Mouse (Mus musculus) lung, postnatal 0 days (tissue): ENCODE measurements at regions not wholly inside any gene's neighbourhood (a gene's known extent, or its start where the extent isn't known, plus 50 kb on each side); places are given as distances from the start of the nearest gene placed in this dataset.

Experiments used
- CTCF ChIP-seq: IDR thresholded peaks from 2 replicates; pipeline ENCODE4 v1.5.1; 2016; ENCODE audit warnings: antibody characterized with exemption, mild to moderate bottlenecking
- EP300 ChIP-seq: IDR thresholded peaks from 2 replicates; pipeline ENCODE4 v1.6.1; 2016; ENCODE audit warnings: antibody characterized with exemption, mild to moderate bottlenecking, control low read depth

GRCm38 (mm10) chr2:75424911-75425310 lies 234.2 kb upstream of the Hnrnpa3 start:
- TF ChIP-seq CTCF, result no peak
- no peak for TF ChIP-seq EP300
